Mouse (Mus musculus): ENCODE data around the gene Lrrc45. TPM values are rescaled to one million over a fixed set of nuclear protein-coding genes. Genes with fewer than 3 reads are reported as not detected.

Gene Lrrc45
- total and polyA plus RNA-seq, 2 experiments from 2014 or later = 44.8 to 51.0 TPM

DNA sequence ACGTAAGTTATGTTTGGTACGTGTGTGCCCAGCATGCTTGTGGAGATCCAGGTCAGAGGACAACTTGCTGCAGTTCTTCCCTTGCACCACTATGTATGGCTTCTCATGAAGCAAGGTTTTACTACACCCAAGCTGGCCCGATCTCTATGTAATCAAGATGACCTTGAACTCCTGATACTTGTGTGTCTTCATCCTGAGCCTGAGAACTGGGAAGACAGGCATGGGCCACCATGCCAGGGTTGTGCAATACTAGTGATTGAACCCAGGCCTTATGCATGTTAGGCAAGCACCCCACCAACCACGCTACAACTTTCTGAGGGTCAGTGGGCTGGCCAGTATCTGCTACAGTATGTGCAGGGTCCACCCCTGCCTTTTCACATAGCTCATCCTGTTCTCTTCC, 36.8 kb upstream of the Lrrc45 start:
- TF ChIP-seq CTCF (IDR thresholded peaks at IDR 0.05) = no peak
- H3K4me2 ChIP-seq (ENCODE audit: low read depth, low read length, poor library complexity, severe bottlenecking) = no peak overlapping the region
- no peak for ATAC-seq (ENCODE audit: low FRiP score)
- H3K27ac ChIP-seq (ENCODE audit: low read depth, low read length) = no peak overlapping the region
- no peak overlapping the region for H3K9ac ChIP-seq (replicated peaks; ENCODE audit: low read length, poor library complexity, severe bottlenecking)
- peaks cover 8% of the 10 kb centered on the region for H3K4me1 ChIP-seq (ENCODE audit: insufficient read depth, low read length)
- no peaks in the 10 kb centered on the region for H3K9me3 ChIP-seq (ENCODE audit: low read length)
- WGBS = 96% methylated on average over 4 of the region's 4 CpGs
- H3K36me3 ChIP-seq (ENCODE audit: insufficient read depth, low read length) = peaks cover 32% of the 10 kb centered on the region
- no peak overlapping the region for H3K4me3 ChIP-seq (ENCODE audit: low read depth, low read length)
- no peak for DNase-seq (ENCODE audit: low spot score)
- no peaks in the 10 kb centered on the region for H3K27me3 ChIP-seq (ENCODE audit: insufficient read depth, low read length)

GRCm38 (mm10) chr11:120679909-120680308, 33.8 kb upstream of the Lrrc45 start:
- H3K36me3 ChIP-seq (ENCODE audit: insufficient read depth, low read length) = peaks cover 49% of the 10 kb centered on the region
- 73% methylated on average over 3 of the region's 3 CpGs for WGBS

DNA sequence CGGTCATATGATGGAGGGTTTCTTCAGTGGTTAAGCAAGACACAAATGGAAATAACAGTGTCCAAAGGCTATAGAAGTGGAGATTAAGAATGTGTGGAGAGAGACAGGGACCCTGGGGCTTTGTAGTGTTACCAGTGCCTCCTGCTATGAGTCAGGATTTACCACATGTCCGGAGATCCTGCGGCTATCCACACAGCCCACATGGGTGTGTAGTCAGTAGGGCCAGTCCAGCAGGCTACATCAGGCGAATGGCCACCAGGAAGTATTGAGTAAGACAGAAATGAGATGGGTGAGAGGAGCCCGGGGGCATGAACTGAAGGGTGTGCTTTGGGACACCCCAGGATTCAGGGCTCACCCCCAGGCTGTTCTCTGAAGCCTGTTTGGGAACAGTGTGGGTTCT, 31.0 kb upstream of the Lrrc45 start:
- H3K4me1 ChIP-seq (ENCODE audit: insufficient read depth, low read length) = no peaks in the 10 kb centered on the region
- H3K27me3 ChIP-seq (ENCODE audit: insufficient read depth, low read length) = no peaks in the 10 kb centered on the region
- ATAC-seq (ENCODE audit: low FRiP score) = no peak
- WGBS = 92% methylated on average over 5 of the region's 5 CpGs
- H3K4me2 ChIP-seq (ENCODE audit: low read depth, low read length, poor library complexity, severe bottlenecking) = no peak overlapping the region
- H3K4me3 ChIP-seq (ENCODE audit: low read depth, low read length) = no peak overlapping the region
- no peak for DNase-seq (ENCODE audit: low spot score)
- H3K27ac ChIP-seq (ENCODE audit: low read depth, low read length) = no peak overlapping the region
- H3K9ac ChIP-seq (replicated peaks; ENCODE audit: low read length, poor library complexity, severe bottlenecking) = no peak overlapping the region
- H3K9me3 ChIP-seq (ENCODE audit: low read length) = no peaks in the 10 kb centered on the region
- no peak for TF ChIP-seq CTCF (IDR thresholded peaks at IDR 0.05)
- H3K36me3 ChIP-seq (ENCODE audit: insufficient read depth, low read length) = peaks cover 52% of the 10 kb centered on the region

More at GRCm38 (mm10) chr11:120679909-120680308, 33.8 kb upstream of the Lrrc45 start:
- H3K27ac ChIP-seq (ENCODE audit: low read depth, low read length) = no peak overlapping the region
- no peaks in the 10 kb centered on the region for H3K4me1 ChIP-seq (ENCODE audit: insufficient read depth, low read length)
- DNase-seq (ENCODE audit: low spot score) (no peak), ATAC-seq (ENCODE audit: low FRiP score) (no peak)
- no peaks in the 10 kb centered on the region for H3K27me3 ChIP-seq (ENCODE audit: insufficient read depth, low read length)
- TF ChIP-seq CTCF (IDR thresholded peaks at IDR 0.05) = peak; percentile 63
- no peaks in the 10 kb centered on the region for H3K9me3 ChIP-seq (ENCODE audit: low read length)
- H3K9ac ChIP-seq (replicated peaks; ENCODE audit: low read length, poor library complexity, severe bottlenecking) = no peak overlapping the region
- H3K4me3 ChIP-seq (ENCODE audit: low read depth, low read length) = no peak overlapping the region
- no peak overlapping the region for H3K4me2 ChIP-seq (ENCODE audit: low read depth, low read length, poor library complexity, severe bottlenecking)

GRCm38 (mm10) chr11:120683536-120683935, 30.2 kb upstream of the Lrrc45 start:
- Histone ChIP-seq H3K9me3 (ENCODE audit: low read length) (no peaks in the 10 kb centered on the region), H3K27ac (ENCODE audit: low read depth, low read length) (no peak overlapping the region), H3K4me3 (ENCODE audit: low read depth, low read length) (no peak overlapping the region), H3K36me3 (ENCODE audit: insufficient read depth, low read length) (peaks cover 46% of the 10 kb centered on the region), H3K27me3 (ENCODE audit: insufficient read depth, low read length) (no peaks in the 10 kb centered on the region), H3K4me2 (ENCODE audit: low read depth, low read length, poor library complexity, severe bottlenecking) (no peak overlapping the region), H3K4me1 (ENCODE audit: insufficient read depth, low read length) (no peaks in the 10 kb centered on the region), H3K9ac (replicated peaks; ENCODE audit: low read length, poor library complexity, severe bottlenecking) (no peak overlapping the region)
- WGBS = 93% methylated on average over 3 of the region's 3 CpGs
- DNase-seq (ENCODE audit: low spot score) (no peak), ATAC-seq (ENCODE audit: low FRiP score) (no peak)
- TF ChIP-seq CTCF (IDR thresholded peaks at IDR 0.05) = no peak

GRCm38 (mm10) chr11:120684086-120684485, 29.6 kb upstream of the Lrrc45 start:
- WGBS = 82% methylated on average over 2 of the region's 2 CpGs
- H3K4me1 ChIP-seq (ENCODE audit: insufficient read depth, low read length) = no peaks in the 10 kb centered on the region
- peaks cover 50% of the 10 kb centered on the region for H3K36me3 ChIP-seq (ENCODE audit: insufficient read depth, low read length)
- H3K9ac ChIP-seq (replicated peaks; ENCODE audit: low read length, poor library complexity, severe bottlenecking) = no peak overlapping the region
- H3K4me2 ChIP-seq (ENCODE audit: low read depth, low read length, poor library complexity, severe bottlenecking) = no peak overlapping the region
- no peak for TF ChIP-seq CTCF (IDR thresholded peaks at IDR 0.05)
- DNase-seq (ENCODE audit: low spot score) (no peak), ATAC-seq (ENCODE audit: low FRiP score) (no peak)
- H3K9me3 ChIP-seq (ENCODE audit: low read length) = no peaks in the 10 kb centered on the region
- H3K27ac ChIP-seq (ENCODE audit: low read depth, low read length) = no peak overlapping the region
- no peaks in the 10 kb centered on the region for H3K27me3 ChIP-seq (ENCODE audit: insufficient read depth, low read length)
- H3K4me3 ChIP-seq (ENCODE audit: low read depth, low read length) = no peak overlapping the region

DNA sequence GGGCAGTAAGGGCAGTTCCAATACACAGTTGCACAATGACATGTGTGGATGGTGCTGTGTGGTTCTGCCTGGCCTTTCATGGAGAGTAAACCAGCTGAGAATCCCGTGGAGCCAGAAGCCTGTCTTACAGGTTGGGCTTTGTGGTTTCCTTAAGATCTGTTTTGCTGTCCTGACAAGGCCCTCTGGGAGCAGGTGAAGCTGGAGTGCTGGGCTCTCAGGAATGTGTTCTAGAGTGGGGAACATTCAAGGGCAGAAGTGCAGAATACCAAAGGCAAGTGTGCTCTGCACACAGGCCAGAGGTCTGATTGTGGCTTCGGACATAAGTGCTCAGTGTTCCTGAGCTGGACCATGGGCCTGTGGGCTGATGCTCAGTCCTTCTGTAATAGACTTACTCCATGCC, 29.1 kb upstream of the Lrrc45 start:
- no peak for DNase-seq (ENCODE audit: low spot score)
- Histone ChIP-seq H3K27me3 (ENCODE audit: insufficient read depth, low read length) (no peaks in the 10 kb centered on the region), H3K27ac (ENCODE audit: low read depth, low read length) (no peak overlapping the region), H3K4me2 (ENCODE audit: low read depth, low read length, poor library complexity, severe bottlenecking) (no peak overlapping the region), H3K4me3 (ENCODE audit: low read depth, low read length) (no peak overlapping the region), H3K9ac (replicated peaks; ENCODE audit: low read length, poor library complexity, severe bottlenecking) (no peak overlapping the region), H3K36me3 (ENCODE audit: insufficient read depth, low read length) (peaks cover 54% of the 10 kb centered on the region), H3K4me1 (ENCODE audit: insufficient read depth, low read length) (no peaks in the 10 kb centered on the region), H3K9me3 (ENCODE audit: low read length) (no peaks in the 10 kb centered on the region)
- no peak for ATAC-seq (ENCODE audit: low FRiP score)
- WGBS = 77% methylated on average over 2 of the region's 2 CpGs
- TF ChIP-seq CTCF (IDR thresholded peaks at IDR 0.05) = no peak

Measured in midbrain, postnatal 0 days (tissue).